Mouse (Mus musculus) ovary, adult 18-20 months (tissue): ENCODE measurements around the gene Kbtbd2.

Source experiments
- DNase-seq: peaks from one replicate; pipeline ENCODE4 v3.0.0; 2022; ENCODE audit warnings: low spot score, mixed read lengths

The Kbtbd2 gene

DNA sequence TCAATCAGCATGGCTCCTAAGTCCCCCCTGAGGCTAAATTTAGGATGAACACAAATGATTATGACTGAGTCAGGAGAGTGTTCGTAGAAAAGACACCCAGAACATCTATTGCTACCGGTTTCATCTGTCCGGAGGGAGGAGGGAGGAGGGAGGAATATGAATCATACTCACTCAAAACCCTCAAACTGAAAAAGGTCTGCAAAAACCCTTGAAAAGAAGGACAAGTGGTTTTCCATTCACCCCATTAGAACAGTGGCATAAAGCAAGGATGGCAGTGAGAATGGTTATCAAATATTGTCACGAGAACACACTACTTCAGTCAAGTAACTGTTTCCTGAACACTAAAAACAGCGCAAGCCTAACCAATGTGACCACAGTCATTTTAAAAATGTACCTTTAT lies 12.5 kb downstream of the Kbtbd2 start:
- DNase-seq: no peak

DNA sequence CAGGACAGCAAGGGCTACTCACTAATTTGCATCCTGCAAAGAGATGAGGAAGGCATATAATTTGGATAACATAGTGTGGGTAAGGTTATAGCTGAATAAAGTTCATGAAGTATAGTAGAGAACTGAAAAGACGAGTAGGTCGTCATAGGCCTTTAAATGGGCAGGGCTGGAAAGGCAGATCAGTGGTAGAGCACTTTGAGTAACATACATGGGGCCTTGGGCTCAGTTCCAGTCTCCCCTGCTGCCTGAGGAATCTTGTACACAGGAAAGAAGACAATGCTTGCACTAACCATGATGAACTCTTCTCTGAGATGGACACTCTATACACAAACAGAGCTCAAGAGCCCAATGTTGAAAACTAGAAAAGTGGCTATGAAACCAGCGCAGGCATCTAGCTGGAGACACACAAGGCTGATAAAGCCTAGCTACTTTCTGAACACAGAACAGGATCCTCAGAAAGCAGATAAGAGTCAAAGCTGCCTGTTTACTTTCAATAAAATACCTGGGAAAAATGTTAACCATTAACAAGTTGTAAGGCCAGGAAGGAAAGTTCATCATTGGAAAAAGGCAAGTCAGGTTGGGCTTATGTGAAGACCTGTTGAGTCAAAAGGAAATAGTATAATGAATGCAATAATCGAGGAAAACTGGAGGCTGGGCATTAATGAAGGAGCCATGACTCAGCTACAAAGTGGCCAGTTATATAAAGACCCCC lies 13.9 kb downstream of the Kbtbd2 start:
- DNase-seq: no peak

DNA sequence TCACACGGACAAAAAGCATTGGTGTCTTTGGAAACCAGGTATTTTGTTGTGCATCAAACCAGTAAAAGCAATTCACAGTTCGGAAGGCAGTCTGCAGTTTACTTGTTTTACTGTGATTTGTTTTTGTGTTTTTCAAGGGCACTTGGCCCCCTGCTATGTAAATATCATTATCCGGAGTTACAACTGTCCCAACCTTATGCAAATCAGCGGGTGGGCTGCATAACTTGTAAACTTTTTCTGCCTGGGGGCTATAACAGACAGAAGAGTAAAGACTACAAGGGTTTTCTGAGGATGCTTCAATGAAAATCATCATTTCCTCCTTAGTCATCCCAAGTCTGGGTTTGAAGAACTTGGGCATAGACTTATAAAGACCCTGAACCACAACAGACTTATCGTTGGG lies 18.0 kb downstream of the Kbtbd2 start:
- no peak for DNase-seq

DNA sequence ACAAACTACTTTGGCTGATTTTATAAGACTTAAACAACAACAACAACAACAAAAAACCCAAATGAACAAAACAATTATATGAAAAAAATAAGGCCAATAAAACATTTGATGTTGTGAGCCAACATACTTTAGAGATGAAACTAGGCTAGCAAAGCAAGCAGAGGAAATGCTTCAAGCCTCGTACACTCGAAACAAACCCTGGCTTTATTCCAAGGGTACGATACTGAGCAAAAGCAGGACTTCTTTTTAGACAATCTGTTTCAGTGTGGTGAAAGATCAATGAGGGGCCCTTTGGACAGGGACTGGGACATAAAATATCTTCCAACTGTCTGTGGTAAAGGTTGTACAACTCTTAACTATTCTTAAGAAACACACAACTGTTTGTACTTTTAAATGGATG lies 21.8 kb downstream of the Kbtbd2 start:
- no peak for DNase-seq

DNA sequence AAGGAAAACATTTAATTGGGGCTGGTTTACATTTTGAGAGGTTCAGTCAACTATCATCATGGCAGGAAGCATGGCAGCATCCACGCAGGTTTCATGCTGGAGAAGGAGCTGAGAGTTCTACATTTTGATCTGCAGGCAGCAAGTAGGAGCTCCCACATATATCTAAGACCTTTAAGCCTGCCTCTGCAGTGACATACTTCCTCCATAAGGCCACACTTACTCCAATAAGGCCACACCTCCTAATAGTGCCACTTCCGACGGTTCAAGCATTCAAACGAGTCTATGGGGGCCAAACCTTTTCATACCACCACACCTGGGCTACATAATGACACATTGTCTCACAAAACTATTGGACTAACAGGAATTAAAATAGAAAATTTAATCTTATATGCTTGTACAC lies 31.9 kb downstream of the Kbtbd2 start:
- DNase-seq: no peak

DNA sequence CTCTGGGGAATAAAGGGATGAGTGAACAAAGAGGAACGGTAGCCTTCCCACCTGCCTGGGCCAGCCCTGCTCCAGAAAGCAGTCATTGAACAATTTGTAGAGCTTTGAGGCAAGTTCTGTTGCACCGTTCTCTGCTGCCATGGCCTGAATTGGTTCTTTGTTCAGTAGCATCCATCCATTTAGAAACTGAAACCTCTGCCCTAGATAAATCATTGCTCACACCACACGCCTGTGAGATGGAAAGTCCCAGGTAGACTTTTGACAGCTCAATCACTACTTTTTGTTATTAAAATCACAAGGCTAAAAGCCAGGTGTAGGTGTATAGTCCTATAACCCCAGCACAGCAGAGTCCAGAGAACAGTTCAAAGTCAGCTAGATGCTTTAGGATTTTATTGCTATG lies 32.3 kb downstream of the Kbtbd2 start:
- no peak for DNase-seq

DNA sequence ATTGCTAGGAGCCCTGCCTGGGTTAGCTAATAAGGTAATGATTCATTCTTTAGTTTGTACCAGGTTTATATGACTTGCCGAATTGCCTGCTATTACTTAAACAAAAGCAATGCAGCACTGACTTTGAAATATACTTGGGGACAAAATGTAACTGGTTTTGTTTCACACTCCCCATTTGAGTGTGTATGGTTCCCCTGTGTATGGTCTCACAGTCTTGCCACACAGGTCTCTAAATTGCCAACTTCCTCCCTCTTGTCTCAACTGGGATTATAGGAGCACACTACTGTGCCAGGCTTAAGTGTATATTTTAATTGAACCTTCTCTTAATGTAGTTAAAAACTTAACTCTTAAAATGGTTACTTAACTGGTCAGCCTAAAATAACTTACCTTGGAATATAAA lies 38.3 kb downstream of the Kbtbd2 start:
- DNase-seq: no peak

DNA sequence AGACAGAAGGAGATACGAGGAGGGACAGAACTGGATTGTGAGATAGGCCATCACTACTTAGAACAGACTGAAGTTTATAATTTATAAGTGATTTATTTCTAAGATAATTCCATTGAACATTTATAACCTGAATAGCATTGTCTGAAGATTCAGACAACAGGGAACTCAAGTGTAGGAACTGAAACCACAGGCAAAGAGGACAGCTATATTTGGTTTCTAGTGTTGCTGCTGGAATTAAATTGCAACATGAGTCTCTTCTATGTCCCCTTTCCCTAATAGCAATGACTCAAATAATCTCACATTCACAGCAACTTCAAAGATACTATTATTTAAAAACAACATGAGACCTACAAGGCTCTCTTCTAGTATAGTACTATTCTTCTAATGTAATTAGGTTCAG lies 41.5 kb downstream of the Kbtbd2 start:
- no peak for DNase-seq

DNA sequence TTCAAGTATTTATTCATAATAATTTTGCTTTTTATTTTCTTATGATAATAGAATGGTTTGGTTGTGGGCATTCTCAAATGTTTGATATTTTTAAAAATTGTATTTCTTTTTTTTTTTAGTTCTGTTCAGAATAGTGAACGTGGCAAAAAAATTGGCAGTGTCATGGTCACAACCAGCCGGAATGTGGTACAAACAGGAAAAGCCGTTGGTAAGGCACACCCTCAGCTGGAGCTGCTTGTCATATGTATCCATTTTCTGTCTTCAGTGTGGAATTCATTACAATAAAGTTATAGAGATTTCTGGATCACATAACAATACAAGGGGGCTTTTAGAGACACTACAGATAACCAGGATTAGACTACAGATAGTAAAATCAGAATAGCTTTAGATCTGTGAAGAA lies 43.9 kb downstream of the Kbtbd2 start:
- no peak for DNase-seq

DNA sequence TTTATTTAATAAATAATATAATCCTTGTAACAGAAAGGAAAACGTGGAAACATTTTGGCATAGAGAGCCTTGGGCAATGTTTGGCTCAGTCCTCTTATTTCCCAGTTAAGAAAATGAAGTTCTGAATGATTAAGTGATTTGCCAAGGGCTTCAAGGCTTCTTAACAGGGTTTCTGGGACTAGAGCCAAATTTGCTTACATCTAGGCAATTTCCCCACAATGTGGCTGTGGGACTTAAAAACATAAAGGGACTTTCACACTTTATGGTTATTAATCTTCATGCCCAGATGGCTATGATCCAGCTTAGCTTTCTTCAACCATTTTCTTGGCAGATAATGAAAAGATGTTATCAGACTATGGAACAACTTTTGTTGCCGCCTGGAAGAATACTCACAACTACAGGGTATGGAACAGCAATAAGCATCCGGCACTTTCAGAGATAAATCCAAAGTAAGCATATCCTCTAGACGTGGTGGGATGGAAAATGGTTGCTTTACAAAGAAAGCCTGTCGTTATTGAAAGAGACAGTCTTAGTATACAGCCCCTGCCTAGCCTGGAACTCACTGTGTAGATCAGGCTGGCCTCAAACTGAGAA lies 51.6 kb downstream of the Kbtbd2 start:
- no peak for DNase-seq

DNA sequence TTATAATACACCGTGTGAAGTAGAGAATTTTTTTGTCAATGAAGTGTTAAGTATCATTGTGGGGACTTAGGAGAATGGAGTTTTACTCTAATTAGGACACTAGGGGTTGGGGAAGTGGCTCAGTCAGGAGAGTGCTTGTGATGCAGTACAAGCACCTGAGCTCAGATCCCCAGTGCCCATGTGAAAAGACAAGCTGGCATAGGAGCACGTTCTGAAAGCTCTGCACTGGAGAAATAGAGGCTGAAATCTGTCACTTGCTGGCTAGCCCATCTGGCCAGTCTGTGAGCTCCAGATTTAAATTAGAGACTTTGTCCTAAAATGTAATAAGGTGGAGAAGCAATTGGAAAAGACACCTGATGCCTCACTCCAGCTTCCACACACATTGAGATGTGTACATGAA lies 65.1 kb downstream of the Kbtbd2 start:
- DNase-seq: no peak
